Mouse (Mus musculus): Measurements from ENCODE around the gene 1700001K19Rik. TPM values are rescaled to one million over a fixed set of nuclear protein-coding genes. Genes with fewer than 3 reads are reported as not detected.
A peak's percentile ranks its signal among the peaks of the same experiment; 100 is the strongest.
"Not testable (repeated sequence)": the region's sequence is repeated elsewhere in the genome, so short reads cannot be mapped to it uniquely, and the experiment has no call there.

Gene 1700001K19Rik
- polyA plus RNA-seq, 1 experiment: not detected

- H3K4me3 ChIP-seq (ENCODE audit: low read depth, low read length): peak overlapping the region; percentile 86
- under 1% methylated on average over 55 of the region's 55 CpGs for WGBS
- TF ChIP-seq POLR2A (IDR thresholded peaks at IDR 0.05; ENCODE audit: low read depth, low read length) (no peak), CTCF (IDR thresholded peaks at IDR 0.05; ENCODE audit: extremely low read depth, insufficient read length, insufficient replicate concordance, low read depth, low read length) (no peak)
- no peaks in the 10 kb centered on the region for H3K27me3 ChIP-seq (ENCODE audit: control insufficient read depth, insufficient read depth, low read length)
- peak overlapping the region; percentile 78 for H3K27ac ChIP-seq (ENCODE audit: insufficient read depth, low read depth, low read length)
- H3K4me1 ChIP-seq (ENCODE audit: control insufficient read depth, insufficient read depth, insufficient read length, low read length): peaks cover 3% of the 10 kb centered on the region
- peaks cover 17% of the 10 kb centered on the region for H3K36me3 ChIP-seq (ENCODE audit: control insufficient read depth, insufficient read depth, low read length)
These were observed 13.3 kb upstream of the 1700001K19Rik start for GRCm38 (mm10) chr12:110695676-110696171.

- 69% methylated on average over 5 of the region's 5 CpGs for WGBS
- not testable (repeated sequence) for H3K4me3 ChIP-seq (ENCODE audit: low read depth, low read length); H3K27me3 ChIP-seq (ENCODE audit: control insufficient read depth, insufficient read depth, low read length); H3K27ac ChIP-seq (ENCODE audit: insufficient read depth, low read depth, low read length); H3K4me1 ChIP-seq (ENCODE audit: control insufficient read depth, insufficient read depth, insufficient read length, low read length)
- H3K36me3 ChIP-seq (ENCODE audit: control insufficient read depth, insufficient read depth, low read length): peaks cover 31% of the 10 kb centered on the region
These were observed 11.0 kb upstream of the 1700001K19Rik start for GRCm38 (mm10) chr12:110693378-110693777.

- Histone ChIP-seq H3K4me3 (ENCODE audit: low read depth, low read length) (no peak overlapping the region), H3K36me3 (ENCODE audit: control insufficient read depth, insufficient read depth, low read length) (peaks cover 32% of the 10 kb centered on the region), H3K27ac (ENCODE audit: insufficient read depth, low read depth, low read length) (no peak overlapping the region), H3K27me3 (ENCODE audit: control insufficient read depth, insufficient read depth, low read length) (no peaks in the 10 kb centered on the region), H3K4me1 (ENCODE audit: control insufficient read depth, insufficient read depth, insufficient read length, low read length) (peaks cover 11% of the 10 kb centered on the region; the same call in 1 of the 2 replicates)
- TF ChIP-seq CTCF (IDR thresholded peaks at IDR 0.05; ENCODE audit: extremely low read depth, insufficient read length, insufficient replicate concordance, low read depth, low read length): no peak
- no peak for TF ChIP-seq POLR2A (IDR thresholded peaks at IDR 0.05; ENCODE audit: low read depth, low read length)
- 88% methylated on average over 6 of the region's 6 CpGs for WGBS
These were observed 7.7 kb upstream of the 1700001K19Rik start for GRCm38 (mm10) chr12:110689919-110690643.

GRCm38 (mm10) chr12:110688921-110689320 lies 6.5 kb upstream of the 1700001K19Rik start:
- not testable (repeated sequence) for H3K27ac ChIP-seq (ENCODE audit: insufficient read depth, low read depth, low read length); H3K4me3 ChIP-seq (ENCODE audit: low read depth, low read length); H3K27me3 ChIP-seq (ENCODE audit: control insufficient read depth, insufficient read depth, low read length); H3K4me1 ChIP-seq (ENCODE audit: control insufficient read depth, insufficient read depth, insufficient read length, low read length)
- peaks cover 29% of the 10 kb centered on the region for H3K36me3 ChIP-seq (ENCODE audit: control insufficient read depth, insufficient read depth, low read length)
- WGBS: 82% methylated on average over 3 of the region's 3 CpGs

- WGBS: 41% methylated on average over 12 of the region's 12 CpGs
- H3K4me1 ChIP-seq (ENCODE audit: control insufficient read depth, insufficient read depth, insufficient read length, low read length): peaks cover 7% of the 10 kb centered on the region; the same call in 1 of the 2 replicates
- H3K27ac ChIP-seq (ENCODE audit: insufficient read depth, low read depth, low read length): peak overlapping the region; percentile 37
- no peak overlapping the region for H3K4me3 ChIP-seq (ENCODE audit: low read depth, low read length)
- peaks cover 26% of the 10 kb centered on the region for H3K36me3 ChIP-seq (ENCODE audit: control insufficient read depth, insufficient read depth, low read length)
- H3K27me3 ChIP-seq (ENCODE audit: control insufficient read depth, insufficient read depth, low read length): no peaks in the 10 kb centered on the region
- TF ChIP-seq POLR2A (IDR thresholded peaks at IDR 0.05; ENCODE audit: low read depth, low read length) (no peak), CTCF (IDR thresholded peaks at IDR 0.05; ENCODE audit: extremely low read depth, insufficient read length, insufficient replicate concordance, low read depth, low read length) (no peak)
These were observed 5.7 kb upstream of the 1700001K19Rik start for GRCm38 (mm10) chr12:110687894-110688734.

- Histone ChIP-seq H3K4me3 (ENCODE audit: low read depth, low read length) (no peak overlapping the region), H3K27me3 (ENCODE audit: control insufficient read depth, insufficient read depth, low read length) (no peaks in the 10 kb centered on the region), H3K36me3 (ENCODE audit: control insufficient read depth, insufficient read depth, low read length) (0 out of 2 replicates have a peak, but pooled peaks cover 1% of the 10 kb centered on the region), H3K27ac (ENCODE audit: insufficient read depth, low read depth, low read length) (no peak overlapping the region), H3K4me1 (ENCODE audit: control insufficient read depth, insufficient read depth, insufficient read length, low read length) (peaks cover 7% of the 10 kb centered on the region; the same call in 1 of the 2 replicates)
- TF ChIP-seq CTCF (IDR thresholded peaks at IDR 0.05; ENCODE audit: extremely low read depth, insufficient read length, insufficient replicate concordance, low read depth, low read length) (no peak), POLR2A (IDR thresholded peaks at IDR 0.05; ENCODE audit: low read depth, low read length) (no peak)
- WGBS: no CpG with 5 or more reads among the region's 1 CpGs
These were observed 1.2 kb upstream of the 1700001K19Rik start for GRCm38 (mm10) chr12:110683580-110683979.

GRCm38 (mm10) chr12:110681878-110682277 lies 541 bp downstream of the 1700001K19Rik start:
- H3K27me3 ChIP-seq (ENCODE audit: control insufficient read depth, insufficient read depth, low read length): no peaks in the 10 kb centered on the region
- TF ChIP-seq POLR2A (IDR thresholded peaks at IDR 0.05; ENCODE audit: low read depth, low read length) (no peak), CTCF (IDR thresholded peaks at IDR 0.05; ENCODE audit: extremely low read depth, insufficient read length, insufficient replicate concordance, low read depth, low read length) (no peak)
- 0 out of 2 replicates have a peak, but pooled peaks cover 1% of the 10 kb centered on the region for H3K36me3 ChIP-seq (ENCODE audit: control insufficient read depth, insufficient read depth, low read length)
- no peak overlapping the region for H3K4me3 ChIP-seq (ENCODE audit: low read depth, low read length)
- 67% methylated on average over 3 of the region's 3 CpGs for WGBS
- no peaks in the 10 kb centered on the region for H3K4me1 ChIP-seq (ENCODE audit: control insufficient read depth, insufficient read depth, insufficient read length, low read length)
- no peak overlapping the region for H3K27ac ChIP-seq (ENCODE audit: insufficient read depth, low read depth, low read length)
